In the genomic region with DNA sequence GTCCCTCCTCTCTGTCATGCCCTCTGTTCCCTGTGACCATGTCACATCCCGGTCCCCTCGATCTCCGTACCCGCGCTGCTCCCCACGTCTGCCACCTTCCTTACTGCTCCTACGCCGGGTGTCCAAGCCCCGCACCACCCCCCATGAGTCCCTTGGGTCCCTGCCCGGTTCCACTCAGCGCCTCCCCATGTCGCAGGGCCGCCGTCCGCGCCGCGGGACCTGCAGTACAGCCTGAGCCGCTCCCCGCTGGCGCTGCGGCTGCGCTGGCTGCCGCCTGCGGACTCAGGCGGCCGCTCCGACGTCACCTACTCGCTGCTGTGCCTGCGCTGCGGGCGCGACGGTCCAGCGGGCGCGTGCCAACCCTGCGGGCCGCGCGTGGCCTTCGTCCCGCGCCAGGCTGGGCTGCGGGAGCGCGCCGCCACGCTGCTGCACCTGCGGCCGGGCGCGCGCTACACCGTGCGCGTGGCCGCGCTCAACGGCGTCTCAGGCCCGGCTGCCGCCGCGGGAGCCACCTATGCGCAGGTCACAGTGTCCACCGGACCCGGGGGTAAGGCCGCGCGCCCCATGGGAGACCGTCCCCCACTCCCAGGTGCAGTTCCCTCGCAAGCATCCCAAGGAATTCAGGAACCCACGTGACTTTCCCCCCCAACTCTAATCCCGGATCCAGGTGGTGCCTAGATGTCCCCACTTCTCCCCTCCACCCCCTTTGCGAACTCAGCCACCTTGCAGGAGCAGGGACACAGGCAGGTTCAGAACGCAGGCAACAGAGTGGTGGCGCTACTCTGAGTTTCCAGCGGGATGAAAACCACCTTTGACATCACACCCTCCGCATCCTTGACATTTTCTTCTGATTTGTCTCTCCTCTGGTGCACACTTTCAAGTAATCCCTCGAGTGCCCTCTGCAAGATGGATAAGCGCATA, we compare ENCODE assay signal across 8 mouse cellular contexts. TPM values are rescaled to one million over a fixed set of nuclear protein-coding genes. Genes with fewer than 3 reads are reported as not detected.
A peak's percentile ranks its signal among the peaks of the same experiment; 100 is the strongest.
DNase-seq lines count a peak whose midpoint lies in the region; ATAC-seq and TF ChIP-seq lines count a peak whose summit lies in the region.

No protein-coding gene starts in this region.

- peaks cover 46% of the 10 kb centered on the region for H3K27me3 ChIP-seq in limb, embryonic 14.5 days (ENCODE audit: control insufficient read depth, insufficient read depth, low read length)

- no peak for TF ChIP-seq CTCF in lung, adult 2 months (IDR thresholded peaks at IDR 0.05; ENCODE audit: insufficient read depth, low read length)

- peak overlapping the region; percentile 36 for H3K4me3 ChIP-seq in limb, embryonic 14.5 days (replicated peaks; ENCODE audit: low read length)
- no peak overlapping the region for H3K4me3 ChIP-seq in lung, adult 2 months (replicated peaks; ENCODE audit: extremely low read depth, low read depth, low read length)

- peak; percentile 52 for DNase-seq in layer of hippocampus, adult 11-12 months (ENCODE audit: low spot score)
- DNase-seq in layer of hippocampus, postnatal 14 days (ENCODE audit: low spot score in 2 of 2) = no peak
- DNase-seq in cerebellum, adult 9-10 months = peak; percentile 81
- peak; percentile 15 for DNase-seq in heart, postnatal 4 days
- no peak for DNase-seq in limb, embryonic 14.5 days (ENCODE audit: low spot score)
- peak; percentile 54 to 65 for DNase-seq in right cerebral cortex, adult 2 months (ENCODE audit: low spot score in 2 of 2)
- DNase-seq in lung, adult 2 months = no peak
- DNase-seq in thymus, postnatal 0 days (ENCODE audit: low spot score) = no peak

- no peaks in the 10 kb centered on the region for H3K4me1 ChIP-seq in limb, embryonic 14.5 days (ENCODE audit: control insufficient read depth, insufficient read depth, low read length)
- H3K4me1 ChIP-seq in lung, adult 2 months (ENCODE audit: control insufficient read depth, insufficient read depth, low read length) = no peaks in the 10 kb centered on the region

- no peak for TF ChIP-seq POLR2A in limb, embryonic 14.5 days (IDR thresholded peaks at IDR 0.05; ENCODE audit: borderline replicate concordance, extremely low read depth, insufficient read depth, insufficient read length)
- TF ChIP-seq POLR2A in lung, adult 2 months (IDR thresholded peaks at IDR 0.05; ENCODE audit: borderline replicate concordance, extremely low read depth, low read depth, low read length) = no peak

- WGBS in limb, embryonic 14.5 days = 3% methylated on average over 71 of the region's 83 CpGs
- 3% methylated on average over 83 of the region's 83 CpGs for WGBS in lung, adult 2 months

- no peak for ATAC-seq in limb, embryonic 14.5 days (ENCODE audit: low FRiP score, low read depth)

- H3K9me3 ChIP-seq in limb, embryonic 14.5 days (ENCODE audit: control insufficient read depth, low read length) = no peaks in the 10 kb centered on the region

- H3K36me3 ChIP-seq in limb, embryonic 14.5 days (ENCODE audit: control insufficient read depth, insufficient read depth, low read length) = no peaks in the 10 kb centered on the region

- no peak overlapping the region for H3K27ac ChIP-seq in limb, embryonic 14.5 days (replicated peaks; ENCODE audit: low read depth, low read length)

- H3K4me2 ChIP-seq in limb, embryonic 14.5 days (replicated peaks; ENCODE audit: low read depth, low read length, severe bottlenecking) = peak overlapping the region; percentile 59

- H3K9ac ChIP-seq in limb, embryonic 14.5 days (ENCODE audit: low read depth, low read length, severe bottlenecking) = no peak overlapping the region

RNA-seq across cellular contexts. Expression of a gene that starts 14.1 kb away (rescaled TPM):
- 10 to 100 TPM; 16.1 to 23.6 TPM for total RNA-seq in layer of hippocampus, postnatal 14 days (2021)
- not detected for total RNA-seq in heart, postnatal 4 days (2021)
- polyA plus RNA-seq in limb, embryonic 14.5 days (2012; rRNA removed) = 0.21 and 0.24 TPM in 2 replicates
- polyA plus RNA-seq in limb, embryonic 14.5 days (2014; fragmentation: Nextera tagmentation; extraction: Ambion mirVana) = not detected in 2 replicates
- polyA plus RNA-seq in lung, adult 2 months (2012; rRNA removed) = not detected in 2 replicates
- polyA plus RNA-seq in thymus, postnatal 0 days (2015; fragmentation: Nextera tagmentation; extraction: Ambion mirVana) = not detected in 2 replicates

RNA-seq across cellular contexts. Expression of a gene that starts 32.8 kb away (rescaled TPM):
- total RNA-seq in layer of hippocampus, postnatal 14 days (2021) = 10 to 100 TPM; 44.3 to 46.1 TPM
- total RNA-seq in heart, postnatal 4 days (2021) = under 1 TPM in 1 of 2 experiments, not detected in 1; 0.11 TPM
- 2.7 and 3.6 TPM in 2 replicates for polyA plus RNA-seq in limb, embryonic 14.5 days (2012; rRNA removed)
- polyA plus RNA-seq in limb, embryonic 14.5 days (2014; fragmentation: Nextera tagmentation; extraction: Ambion mirVana) = 1.0 and 1.6 TPM in 2 replicates
- 0.29 and 0.32 TPM in 2 replicates for polyA plus RNA-seq in lung, adult 2 months (2012; rRNA removed)
- polyA plus RNA-seq in thymus, postnatal 0 days (2015; fragmentation: Nextera tagmentation; extraction: Ambion mirVana) = 0.15 and 0.25 TPM in 2 replicates

RNA-seq across cellular contexts. Expression of a gene that starts 42.1 kb away (rescaled TPM):
- total RNA-seq in layer of hippocampus, postnatal 14 days (2021) = 10 to 100 TPM; 16.8 to 17.5 TPM
- 10 to 100 TPM in 1 of 2 experiments, 1 to 10 TPM in 1; 8.6 to 12.0 TPM for total RNA-seq in heart, postnatal 4 days (2021)
- polyA plus RNA-seq in limb, embryonic 14.5 days (2012; rRNA removed) = 25.8 and 28.3 TPM in 2 replicates
- polyA plus RNA-seq in limb, embryonic 14.5 days (2014; fragmentation: Nextera tagmentation; extraction: Ambion mirVana) = 3.2 and 4.7 TPM in 2 replicates
- polyA plus RNA-seq in lung, adult 2 months (2012; rRNA removed) = 12.3 and 13.7 TPM in 2 replicates
- 9.0 and 10.6 TPM in 2 replicates for polyA plus RNA-seq in thymus, postnatal 0 days (2015; fragmentation: Nextera tagmentation; extraction: Ambion mirVana)

RNA-seq across cellular contexts. Expression of a gene that starts 43.8 kb away (rescaled TPM):
- 100 to 1,000 TPM; 101 to 106 TPM for total RNA-seq in layer of hippocampus, postnatal 14 days (2021)
- total RNA-seq in heart, postnatal 4 days (2021) = 10 to 100 TPM; 29.8 to 35.6 TPM
- 63.4 and 71.8 TPM in 2 replicates for polyA plus RNA-seq in limb, embryonic 14.5 days (2012; rRNA removed)
- 67.5 and 70.5 TPM in 2 replicates for polyA plus RNA-seq in limb, embryonic 14.5 days (2014; fragmentation: Nextera tagmentation; extraction: Ambion mirVana)
- polyA plus RNA-seq in lung, adult 2 months (2012; rRNA removed) = 37.8 and 43.6 TPM in 2 replicates
- polyA plus RNA-seq in thymus, postnatal 0 days (2015; fragmentation: Nextera tagmentation; extraction: Ambion mirVana) = 37.4 and 42.6 TPM in 2 replicates

RNA-seq across cellular contexts. Expression of a gene that starts 44.3 kb away (rescaled TPM):
- 10 to 100 TPM; 28.0 to 28.4 TPM for total RNA-seq in layer of hippocampus, postnatal 14 days (2021)
- 10 to 100 TPM; 25.9 to 28.4 TPM for total RNA-seq in heart, postnatal 4 days (2021)
- polyA plus RNA-seq in limb, embryonic 14.5 days (2012; rRNA removed) = 54.6 and 64.5 TPM in 2 replicates
- 48.6 and 50.6 TPM in 2 replicates for polyA plus RNA-seq in limb, embryonic 14.5 days (2014; fragmentation: Nextera tagmentation; extraction: Ambion mirVana)
- 28.6 and 38.0 TPM in 2 replicates for polyA plus RNA-seq in lung, adult 2 months (2012; rRNA removed)
- polyA plus RNA-seq in thymus, postnatal 0 days (2015; fragmentation: Nextera tagmentation; extraction: Ambion mirVana) = 42.2 and 49.4 TPM in 2 replicates

Comparison
In these comparisons a context has a peak if more than half of its experiments do, and no peak if none do; other contexts are left out.
1. DNase-seq: peak in layer of hippocampus, adult 11-12 months (single experiment), cerebellum, adult 9-10 months (single experiment), heart, postnatal 4 days (single experiment) and right cerebral cortex, adult 2 months (2 of 2); none in layer of hippocampus, postnatal 14 days (0 of 2), limb, embryonic 14.5 days (single experiment), lung, adult 2 months (single experiment) and thymus, postnatal 0 days (single experiment).